Mouse (Mus musculus) cerebellum, adult 2 months (tissue): ENCODE results near the gene Cacnb4. TPM values are rescaled to one million over a fixed set of nuclear protein-coding genes. Genes with fewer than 3 reads are reported as not detected.

ENCODE experiments used
- DNase-seq, 2 experiments: peaks; one replicate each; pipeline ENCODE4 v3.0.0; 2021
- H3K27ac ChIP-seq: fragments of 200-500 bp; 2 replicates; pipeline ENCODE4 v1.5.1; 2012; ENCODE audit warnings: low read length, control low read depth, inconsistent platforms; ENCODE audit not compliant: insufficient read depth
- H3K27me3 ChIP-seq: fragments of 200-500 bp; 2 replicates; pipeline ENCODE4 v1.6.1; 2012; ENCODE audit warnings: inconsistent platforms, mild to moderate bottlenecking, low read length, moderate library complexity; ENCODE audit not compliant: control insufficient read depth, insufficient read depth
- H3K4me1 ChIP-seq: fragments of 200-500 bp; 2 replicates; pipeline ENCODE4 v1.6.1; 2011; ENCODE audit warnings: low read length; ENCODE audit not compliant: control insufficient read depth, insufficient read depth
- H3K4me3 ChIP-seq: fragments of 200-500 bp; replicated peaks from 2 replicates; pipeline ENCODE3; 2011; ENCODE audit warnings: mild to moderate bottlenecking, low read depth, low read length, control low read depth; ENCODE audit not compliant: insufficient read depth
- CTCF ChIP-seq: fragments of 200-500 bp; IDR thresholded peaks from 2 replicates; pipeline ENCODE4 v1.5.1; 2011; ENCODE audit warnings: low read depth, mild to moderate bottlenecking, control low read depth, low read length, moderate library complexity, borderline replicate concordance; ENCODE audit not compliant: insufficient read depth
- POLR2A ChIP-seq: fragments of 200-500 bp; IDR thresholded peaks from 2 replicates; pipeline ENCODE4 v1.6.1; 2011; ENCODE audit warnings: low read length, control low read depth, borderline replicate concordance; ENCODE audit not compliant: insufficient read depth
- WGBS: fragments of 180-500 bp; shearing (Covaris S2); methylation state at CpG from one replicate; pipeline ENCODE4 v1.1.7; 2018; 5-methylcytosine and 5-hydroxymethylcytosine counted together
- polyA plus RNA-seq: library from polyadenylated mRNA; depleted of rRNA; stranded (reverse); fragments of >200 nt; gene quantifications from 2 replicates; pipeline ENCODE4 v1.2.3, GENCODE M21; 2012

Gene Cacnb4
- polyA plus RNA-seq, 1 experiment, result 64.7 TPM

DNA sequence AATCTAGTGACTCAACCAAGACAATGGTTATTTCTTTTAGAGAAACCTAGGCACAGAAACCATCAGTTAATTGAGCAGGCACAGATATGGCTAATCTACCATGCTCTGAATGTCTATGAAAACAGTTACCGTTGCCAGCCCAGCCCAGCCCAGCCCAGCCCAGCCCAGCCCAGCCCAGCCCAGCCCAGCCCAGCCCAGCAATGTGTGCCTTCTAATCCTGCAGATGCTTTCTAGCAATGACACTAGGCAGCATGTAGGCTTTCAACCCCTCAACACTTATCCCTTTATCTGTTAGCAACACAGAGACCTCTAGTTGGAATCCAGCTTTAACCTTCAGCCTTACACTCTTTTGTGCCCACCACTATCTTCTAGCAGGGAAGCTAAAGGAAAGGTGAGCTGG, 227.7 kb downstream of the Cacnb4 start:
- H3K27me3 ChIP-seq, result no peaks in the 10 kb centered on the region
- WGBS, result 59% methylated on average over 1 of the region's 1 CpGs
- H3K27ac ChIP-seq, result no peak overlapping the region
- peaks cover 3% of the 10 kb centered on the region; the same call in 1 of the 2 replicates for H3K4me1 ChIP-seq
- no peak for DNase-seq
- no peak overlapping the region for H3K4me3 ChIP-seq
- TF ChIP-seq POLR2A, result no peak
- TF ChIP-seq CTCF, result no peak

DNA sequence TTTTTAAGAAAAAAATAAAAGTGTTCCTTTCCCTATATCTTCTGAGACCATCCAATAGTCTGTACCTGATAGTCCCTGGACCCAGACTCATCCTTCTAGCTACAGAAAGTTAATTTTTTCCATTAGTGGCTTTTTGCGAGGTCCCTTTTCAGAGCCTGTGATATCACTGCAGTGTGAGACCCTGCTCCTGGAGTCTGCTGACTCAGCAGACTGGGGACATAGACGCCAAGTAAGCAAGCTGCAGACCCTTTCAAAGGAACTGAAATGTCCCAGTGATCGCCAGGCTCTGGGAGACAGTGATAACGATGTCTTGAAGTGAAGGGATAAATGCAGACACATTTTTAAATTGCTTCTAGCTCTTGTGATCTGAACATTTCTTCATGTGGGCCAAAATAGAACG, 230.0 kb downstream of the Cacnb4 start:
- Histone ChIP-seq H3K4me3 (no peak overlapping the region), H3K4me1 (peaks cover 3% of the 10 kb centered on the region; the same call in 1 of the 2 replicates), H3K27ac (no peak overlapping the region), H3K27me3 (no peaks in the 10 kb centered on the region)
- WGBS, result 90% methylated on average over 5 of the region's 5 CpGs
- no peak for DNase-seq
- TF ChIP-seq POLR2A (no peak), CTCF (no peak)

- Histone ChIP-seq H3K27me3 (no peaks in the 10 kb centered on the region), H3K4me1 (peaks cover 10% of the 10 kb centered on the region), H3K27ac (no peak overlapping the region), H3K4me3 (no peak overlapping the region)
- 49% methylated on average over 5 of the region's 5 CpGs for WGBS
- no peak for DNase-seq
- TF ChIP-seq POLR2A (no peak), CTCF (no peak)
Measured at GRCm38 (mm10) chr2:52442125-52442524, 234.5 kb downstream of the Cacnb4 start.

DNA sequence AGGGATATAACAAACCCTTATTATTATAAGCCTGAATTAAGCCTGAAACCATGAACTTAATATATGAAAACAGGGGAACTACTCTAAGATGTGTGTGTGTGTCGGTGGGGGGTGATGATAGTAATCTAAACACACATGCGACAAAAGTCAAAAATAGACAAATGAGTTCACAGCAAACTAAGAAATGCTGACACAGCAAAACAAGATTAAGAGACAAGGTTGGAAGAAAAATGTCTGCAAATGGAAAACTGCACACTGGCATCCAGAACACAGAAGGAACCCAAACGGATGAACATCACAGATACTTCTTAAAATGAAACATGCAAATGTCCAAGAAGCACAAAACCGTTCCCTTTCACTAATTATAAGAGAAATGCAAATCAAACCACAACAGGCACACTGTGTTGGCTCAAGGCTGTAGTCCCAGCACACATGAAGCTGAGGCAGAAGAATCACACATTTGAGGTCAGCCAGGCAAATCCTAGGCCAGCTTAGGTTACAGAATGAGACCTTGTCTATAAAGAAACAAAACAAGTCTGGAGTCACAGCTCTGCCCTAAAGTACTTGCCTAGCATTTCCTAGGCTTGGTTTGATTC, 236.1 kb downstream of the Cacnb4 start:
- 78% methylated on average over 4 of the region's 4 CpGs for WGBS
- Histone ChIP-seq H3K4me3 (no peak overlapping the region), H3K4me1 (peaks cover 14% of the 10 kb centered on the region), H3K27me3 (no peaks in the 10 kb centered on the region), H3K27ac (no peak overlapping the region)
- no peak for TF ChIP-seq CTCF
- TF ChIP-seq POLR2A, result no peak
- no peak for DNase-seq

- H3K4me3 ChIP-seq, result no peak overlapping the region
- DNase-seq, result no peak
- WGBS, result 79% methylated on average over 4 of the region's 4 CpGs
- H3K27me3 ChIP-seq, result no peaks in the 10 kb centered on the region
- H3K4me1 ChIP-seq, result peaks cover 14% of the 10 kb centered on the region
- TF ChIP-seq POLR2A (no peak), CTCF (no peak)
- H3K27ac ChIP-seq, result no peak overlapping the region
Measured at GRCm38 (mm10) chr2:52438437-52438836, 238.2 kb downstream of the Cacnb4 start.

DNA sequence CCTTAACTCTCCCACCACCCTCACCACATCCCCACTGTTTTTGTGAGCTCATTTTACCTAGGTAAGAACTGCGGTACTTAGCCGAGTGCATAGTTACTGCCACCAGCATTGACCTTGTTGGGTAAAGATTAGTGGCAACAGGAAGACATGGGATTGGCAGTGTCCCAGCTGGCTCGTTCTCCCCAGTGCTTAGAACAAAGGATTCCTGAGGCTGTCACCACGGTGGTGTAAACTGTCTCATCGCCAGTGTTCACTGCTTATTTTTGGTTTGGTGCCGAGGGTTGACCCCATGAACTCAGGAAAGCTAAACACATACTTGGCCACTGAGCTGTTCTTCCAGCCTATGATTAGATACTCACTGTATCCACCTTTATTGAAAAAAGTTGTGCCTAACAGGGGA, 238.6 kb downstream of the Cacnb4 start:
- 6% methylated on average over 6 of the region's 6 CpGs for WGBS
- Histone ChIP-seq H3K27me3 (no peaks in the 10 kb centered on the region), H3K27ac (peak overlapping the region; percentile 28; the same call in 1 of the 2 replicates), H3K4me1 (peaks cover 14% of the 10 kb centered on the region), H3K4me3 (no peak overlapping the region)
- DNase-seq, result peak; percentile 72 to 76
- TF ChIP-seq CTCF (no peak), POLR2A (no peak)

- Histone ChIP-seq H3K27me3 (no peaks in the 10 kb centered on the region), H3K27ac (peak overlapping the region; percentile 48; the same call in 1 of the 2 replicates)
- WGBS, result 44% methylated on average over 14 of the region's 14 CpGs
Measured at GRCm38 (mm10) chr2:52435919-52436632, 240.6 kb downstream of the Cacnb4 start.

GRCm38 (mm10) chr2:52433365-52433764, 243.3 kb downstream of the Cacnb4 start:
- Histone ChIP-seq H3K4me1 (peaks cover 11% of the 10 kb centered on the region; the same call in 1 of the 2 replicates), H3K27me3 (no peaks in the 10 kb centered on the region), H3K27ac (no peak overlapping the region), H3K4me3 (no peak overlapping the region)
- TF ChIP-seq CTCF (no peak), POLR2A (no peak)
- WGBS, result 59% methylated on average over 7 of the region's 7 CpGs
- DNase-seq, result no peak

More at GRCm38 (mm10) chr2:52435919-52436632, 240.6 kb downstream of the Cacnb4 start:
- Histone ChIP-seq H3K4me3 (no peak overlapping the region), H3K4me1 (peaks cover 14% of the 10 kb centered on the region)
- no peak for DNase-seq
- TF ChIP-seq POLR2A, result no peak
- no peak for TF ChIP-seq CTCF
